In the genomic region with DNA sequence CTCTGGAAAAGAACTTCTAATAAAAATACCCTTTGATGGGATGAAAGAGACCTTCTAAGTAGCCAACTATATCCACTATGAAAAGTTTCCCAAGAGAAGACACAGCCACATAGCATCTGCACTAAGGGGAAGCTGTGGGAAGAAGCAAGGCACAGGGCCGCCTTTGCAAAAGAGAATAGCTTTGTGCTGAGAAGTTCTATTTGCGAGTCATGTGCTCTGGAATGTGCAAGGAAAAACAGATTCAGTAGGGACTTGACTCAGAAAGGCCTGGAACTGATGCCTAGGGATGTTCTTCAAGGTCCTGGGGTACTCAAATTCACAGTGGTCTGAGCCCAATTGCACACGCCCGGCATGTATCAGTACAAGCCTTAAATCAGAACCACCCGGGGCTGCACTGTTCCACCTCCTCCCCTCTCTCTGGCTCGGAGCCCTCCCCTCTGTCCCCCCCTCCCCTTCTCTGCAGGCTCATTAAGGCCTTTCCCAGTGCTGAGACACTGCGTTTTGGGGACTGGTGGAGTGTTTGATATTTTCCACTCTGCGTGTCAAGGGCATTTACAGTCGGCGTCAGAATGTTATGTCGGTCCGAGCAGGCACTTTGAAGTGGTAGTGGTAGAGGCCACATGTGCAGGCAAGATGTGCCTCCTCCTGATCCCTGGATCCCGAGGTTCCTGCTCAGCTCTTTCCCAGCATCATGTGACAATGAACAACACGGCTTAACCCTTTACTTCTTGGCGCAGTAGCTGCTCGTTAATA, we compare ENCODE assay signal across 7 mouse cellular contexts.
A peak's percentile ranks its signal among the peaks of the same experiment; 100 is the strongest.
DNase-seq lines count a peak whose midpoint lies in the region; ATAC-seq and TF ChIP-seq lines count a peak whose summit lies in the region.

No protein-coding gene starts in this region.

- peak overlapping the region; percentile 30; the same call in 1 of the 2 replicates for H3K4me2 ChIP-seq in lung, embryonic 15.5 days
- peak overlapping the region; percentile 13; the same call in 1 of the 2 replicates for H3K4me2 ChIP-seq in embryonic facial prominence, embryonic 12.5 days (replicated peaks)
- peak overlapping the region; percentile 9; the same call in 1 of the 2 replicates for H3K4me2 ChIP-seq in hindbrain, embryonic 12.5 days (replicated peaks)
- peak overlapping the region; percentile 16; the same call in 1 of the 2 replicates for H3K4me2 ChIP-seq in stomach, embryonic 15.5 days

- no peaks in the 10 kb centered on the region for H3K36me3 ChIP-seq in lung, embryonic 15.5 days
- no peaks in the 10 kb centered on the region for H3K36me3 ChIP-seq in embryonic facial prominence, embryonic 12.5 days
- H3K36me3 ChIP-seq in hindbrain, embryonic 12.5 days = no peaks in the 10 kb centered on the region
- H3K36me3 ChIP-seq in stomach, embryonic 15.5 days = no peaks in the 10 kb centered on the region

- no peak overlapping the region for H3K4me3 ChIP-seq in lung, embryonic 15.5 days
- H3K4me3 ChIP-seq in lung, adult 2 months (replicated peaks; ENCODE audit: extremely low read depth, low read depth, low read length) = no peak overlapping the region
- no peak overlapping the region for H3K4me3 ChIP-seq in embryonic facial prominence, embryonic 12.5 days
- no peak overlapping the region for H3K4me3 ChIP-seq in hindbrain, embryonic 12.5 days
- H3K4me3 ChIP-seq in stomach, embryonic 15.5 days (replicated peaks) = no peak overlapping the region

- ATAC-seq in lung, embryonic 15.5 days (ENCODE audit: borderline replicate concordance, extremely low read depth, low FRiP score, low TSS enrichment) = peak; percentile 68
- peak; percentile 91 for ATAC-seq in embryonic facial prominence, embryonic 12.5 days (ENCODE audit: insufficient number of reproducible peaks, insufficient read depth, low FRiP score, low TSS enrichment)
- ATAC-seq in hindbrain, embryonic 12.5 days (ENCODE audit: low FRiP score) = no peak
- ATAC-seq in stomach, embryonic 15.5 days (ENCODE audit: insufficient read depth, low FRiP score, low read depth) = peak; percentile 43; the same call in 1 of the 2 replicates

- 30% methylated on average over 16 of the region's 16 CpGs for WGBS in lung, embryonic 15.5 days
- 45% methylated on average over 16 of the region's 16 CpGs for WGBS in lung, adult 2 months
- 30% methylated on average over 16 of the region's 16 CpGs for WGBS in embryonic facial prominence, embryonic 12.5 days
- WGBS in hindbrain, embryonic 12.5 days = 61% methylated on average over 16 of the region's 16 CpGs
- WGBS in stomach, embryonic 15.5 days = 48% methylated on average over 16 of the region's 16 CpGs

- no peak for TF ChIP-seq CTCF in lung, adult 2 months (IDR thresholded peaks at IDR 0.05; ENCODE audit: insufficient read depth, low read length)

- TF ChIP-seq POLR2A in lung, adult 2 months (IDR thresholded peaks at IDR 0.05; ENCODE audit: borderline replicate concordance, extremely low read depth, low read depth, low read length) = no peak

- no peak for DNase-seq in lung, adult 2 months
- no peak for DNase-seq in thymus, postnatal 25 days
- DNase-seq in c-Kit-positive CD71-positive TER-119-positive erythroid progenitor cells, embryonic 14.5 days (ENCODE audit: low spot score) = no peak

- no peak overlapping the region for H3K9ac ChIP-seq in lung, embryonic 15.5 days
- no peak overlapping the region for H3K9ac ChIP-seq in embryonic facial prominence, embryonic 12.5 days
- no peak overlapping the region for H3K9ac ChIP-seq in hindbrain, embryonic 12.5 days
- H3K9ac ChIP-seq in stomach, embryonic 15.5 days = no peak overlapping the region

- 0 out of 2 replicates have a peak overlapping the region, but pooled peaks have one; percentile 5 for H3K27ac ChIP-seq in lung, embryonic 15.5 days
- H3K27ac ChIP-seq in embryonic facial prominence, embryonic 12.5 days = peak overlapping the region; percentile 72
- H3K27ac ChIP-seq in hindbrain, embryonic 12.5 days = no peak overlapping the region
- H3K27ac ChIP-seq in stomach, embryonic 15.5 days = no peak overlapping the region; the same call in 1 of the 2 replicates

- H3K9me3 ChIP-seq in lung, embryonic 15.5 days = no peaks in the 10 kb centered on the region
- H3K9me3 ChIP-seq in embryonic facial prominence, embryonic 12.5 days = no peaks in the 10 kb centered on the region
- H3K9me3 ChIP-seq in hindbrain, embryonic 12.5 days (replicated peaks) = no peaks in the 10 kb centered on the region
- no peaks in the 10 kb centered on the region for H3K9me3 ChIP-seq in stomach, embryonic 15.5 days

- no peaks in the 10 kb centered on the region for H3K27me3 ChIP-seq in lung, embryonic 15.5 days
- no peaks in the 10 kb centered on the region for H3K27me3 ChIP-seq in embryonic facial prominence, embryonic 12.5 days
- H3K27me3 ChIP-seq in hindbrain, embryonic 12.5 days = no peaks in the 10 kb centered on the region
- no peaks in the 10 kb centered on the region for H3K27me3 ChIP-seq in stomach, embryonic 15.5 days (replicated peaks)

- peaks cover 20% of the 10 kb centered on the region for H3K4me1 ChIP-seq in lung, embryonic 15.5 days
- H3K4me1 ChIP-seq in lung, adult 2 months (ENCODE audit: control insufficient read depth, insufficient read depth, low read length) = no peaks in the 10 kb centered on the region; the same call in 1 of the 2 replicates
- H3K4me1 ChIP-seq in embryonic facial prominence, embryonic 12.5 days = peaks cover 27% of the 10 kb centered on the region
- H3K4me1 ChIP-seq in hindbrain, embryonic 12.5 days = no peaks in the 10 kb centered on the region
- H3K4me1 ChIP-seq in stomach, embryonic 15.5 days = no peaks in the 10 kb centered on the region

Comparison
In these comparisons a context has a peak if more than half of its experiments do, and no peak if none do; other contexts are left out.
1. H3K27ac ChIP-seq: peak in lung, embryonic 15.5 days (single experiment) and embryonic facial prominence, embryonic 12.5 days (single experiment); none in hindbrain, embryonic 12.5 days (single experiment) and stomach, embryonic 15.5 days (single experiment).
2. Peak in every context shown above with its lines, with median percentiles within 50 percentile points of each other: H3K4me2 ChIP-seq.